8 mouse cellular contexts compared by ENCODE assay signal in the genomic region with DNA sequence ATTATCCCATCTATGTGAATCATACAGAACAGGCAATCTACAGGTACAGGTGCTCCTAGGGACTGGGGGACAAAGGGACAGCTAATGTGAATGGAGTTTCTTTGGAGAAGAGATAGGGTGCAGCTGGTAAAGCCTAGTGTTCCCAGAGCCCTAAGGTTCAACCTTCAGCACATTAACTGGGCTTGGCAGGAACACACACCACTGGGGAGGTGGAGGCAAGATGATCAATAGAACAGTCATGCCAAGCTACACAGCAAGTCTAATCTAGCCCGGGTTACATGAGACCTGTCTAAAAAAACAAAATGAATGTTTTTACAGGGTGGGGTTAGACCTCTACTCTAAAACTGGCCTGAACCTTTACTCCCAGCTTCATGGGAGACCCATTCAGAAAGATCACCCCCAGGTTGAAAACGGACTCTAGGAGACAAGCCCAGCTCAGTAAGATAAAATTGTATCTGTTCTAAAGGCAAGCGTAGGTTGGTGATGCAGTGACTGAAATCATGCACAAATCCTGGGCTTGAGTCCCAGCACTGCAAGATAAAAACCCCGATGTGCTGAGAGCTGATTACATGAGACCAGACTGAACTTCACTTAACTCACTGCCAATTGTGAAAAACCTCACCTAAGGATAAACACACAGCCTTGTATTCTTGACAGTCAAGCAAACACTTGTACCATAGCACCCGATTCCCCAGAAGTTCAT. TPM values are rescaled to one million over a fixed set of nuclear protein-coding genes. Genes with fewer than 3 reads are reported as not detected.
DNase-seq lines count a peak whose midpoint lies in the region; ATAC-seq lines count a peak whose summit lies in the region.

No protein-coding gene starts in this region.

- peaks cover 39% of the 10 kb centered on the region for H3K36me3 ChIP-seq in heart, embryonic 15.5 days

- H3K4me2 ChIP-seq in heart, embryonic 15.5 days, result peak overlapping the region; percentile 65

- intact Hi-C loops in heart, postnatal 10 days (cut with DNase I), result loop anchor here (2.0 kb wide), 1 partner anchor 91 kb away; a partner anchor contains a TSS

- DNase-seq in heart, postnatal 10 days, result no peak
- peak; percentile 33 for DNase-seq in MEL-GATA-1-ER (ENCODE audit: extremely low read depth, low read depth)
- peak; percentile 81 for DNase-seq in gonadal fat pad, adult 2 months (ENCODE audit: low read depth)
- DNase-seq in adrenal gland, postnatal 10 days, result no peak
- no peak for DNase-seq in urinary bladder, adult 18-20 months (ENCODE audit: low spot score in 2 of 2)
- no peak for DNase-seq in kidney, postnatal 14 days

- H3K4me1 ChIP-seq in heart, embryonic 15.5 days (replicated peaks), result peaks cover 52% of the 10 kb centered on the region

- WGBS in heart, embryonic 15.5 days, result 6% methylated on average over 5 of the region's 5 CpGs

- no peaks in the 10 kb centered on the region for H3K9me3 ChIP-seq in heart, embryonic 15.5 days (replicated peaks)

- peak overlapping the region; percentile 33; the same call in 1 of the 2 replicates for H3K27ac ChIP-seq in heart, embryonic 15.5 days

- peak overlapping the region; percentile 65 for H3K9ac ChIP-seq in heart, embryonic 15.5 days

- peak overlapping the region; percentile 75 for H3K4me3 ChIP-seq in heart, embryonic 15.5 days

- H3K27me3 ChIP-seq in heart, embryonic 15.5 days, result no peaks in the 10 kb centered on the region

- ATAC-seq in heart, embryonic 15.5 days (replicated peaks; ENCODE audit: insufficient number of reproducible peaks, insufficient read depth, low FRiP score, low read depth), result no peak
- peak; percentile 16 for ATAC-seq in megakaryocyte progenitor cell, adult 5-6 weeks (replicated peaks; ENCODE audit: poor library complexity)

RNA-seq across cellular contexts. Expression of a gene that starts 12.1 kb away (rescaled TPM):
- 127 and 156 TPM in 2 replicates for polyA plus RNA-seq in heart, embryonic 15.5 days (2015; fragmentation: Nextera tagmentation; extraction: Ambion mirVana)
- total RNA-seq in heart, postnatal 10 days (2021), result 100 to 1,000 TPM; 144 to 150 TPM
- polyA plus RNA-seq in gonadal fat pad, adult 2 months (2012; rRNA removed), result 342 and 346 TPM in 2 replicates
- total RNA-seq in megakaryocyte progenitor cell, adult 5-6 weeks (2015), result 158 and 166 TPM in 2 replicates
- total RNA-seq in megakaryocyte progenitor cell, adult 5-6 weeks (2017), result 125 and 137 TPM in 2 replicates
- total RNA-seq in adrenal gland, postnatal 10 days (2021), result 100 to 1,000 TPM; 149 to 150 TPM

Comparison
In these comparisons a context has a peak if more than half of its experiments do, and no peak if none do; other contexts are left out.
1. DNase-seq: peak in MEL-GATA-1-ER (single experiment) and gonadal fat pad, adult 2 months (single experiment); none in heart, postnatal 10 days (0 of 2), adrenal gland, postnatal 10 days (single experiment), urinary bladder, adult 18-20 months (0 of 2) and kidney, postnatal 14 days (single experiment).